Mouse (Mus musculus) bone marrow macrophage, adult 2 months (primary cell): ENCODE data around the gene Vsnl1.

Experiments
- CTCF ChIP-seq: IDR thresholded peaks from 2 replicates; pipeline ENCODE4 v1.5.1; 2012; ENCODE audit warnings: low read depth, mild to moderate bottlenecking, low read length, moderate library complexity
- POLR2A ChIP-seq: IDR thresholded peaks from 2 replicates; pipeline ENCODE4 v1.6.1; 2012; ENCODE audit warnings: mild to moderate bottlenecking, low read depth, low read length, borderline replicate concordance

DNA sequence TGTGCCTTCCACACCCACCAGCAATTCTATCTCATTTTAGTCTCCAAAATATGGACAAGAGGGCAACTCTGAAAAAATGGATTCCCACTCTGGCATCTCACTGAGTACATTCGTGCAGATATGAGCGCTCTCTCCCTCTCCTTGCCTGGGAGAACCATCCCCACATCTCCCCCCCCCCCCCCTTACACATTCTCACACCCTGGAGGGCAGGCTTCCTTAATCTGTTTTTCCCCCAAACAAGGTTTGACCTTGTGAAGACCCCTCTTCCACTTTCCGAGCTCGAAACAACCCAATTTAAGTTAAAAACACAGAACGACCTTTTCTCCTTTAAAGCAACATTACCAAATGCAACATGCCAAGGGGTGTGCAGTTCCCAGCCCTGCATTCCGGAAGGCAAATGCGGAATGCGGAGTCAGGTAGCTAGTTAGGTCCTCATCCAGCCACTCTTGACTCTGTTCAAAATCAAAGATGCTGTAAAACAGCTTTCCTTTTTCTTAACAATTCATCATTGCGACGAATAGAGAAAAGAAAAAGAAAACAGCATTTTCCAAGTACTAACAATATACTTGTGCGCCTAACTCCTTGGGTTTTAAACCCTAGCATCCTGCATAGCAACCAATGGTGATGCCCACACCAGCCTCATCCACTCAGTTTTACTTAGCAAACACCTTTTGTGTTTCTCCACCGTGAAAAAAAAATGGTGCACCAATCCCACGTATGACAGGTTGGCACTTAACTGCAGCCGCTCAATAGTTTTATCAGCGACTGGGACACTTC is 979 bp downstream of the Vsnl1 start:
- no peak for TF ChIP-seq POLR2A
- no peak for TF ChIP-seq CTCF
